Mouse (Mus musculus) embryonic fibroblast, embryonic 13.5 days (primary cell): ENCODE data around the gene Bcl7a.

ENCODE experiments used
- CTCF ChIP-seq: IDR thresholded peaks from 2 replicates; pipeline ENCODE4 v1.5.1; 2011; ENCODE audit warnings: mild to moderate bottlenecking, control low read depth, low read length, moderate library complexity, borderline replicate concordance; ENCODE audit not compliant: insufficient read depth
- POLR2A ChIP-seq: IDR thresholded peaks from 2 replicates; pipeline ENCODE4 v1.6.1; 2011; ENCODE audit warnings: low read depth, mild to moderate bottlenecking, control low read depth, low read length, moderate library complexity

GRCm38 (mm10) chr5:123310221-123310620, 33.4 kb upstream of the Bcl7a start:
- TF ChIP-seq POLR2A, result no peak
- TF ChIP-seq CTCF, result no peak
